Mouse (Mus musculus) pancreas, adult 10 weeks (tissue): ENCODE results near the gene Pcbp2. TPM values are rescaled to one million over a fixed set of nuclear protein-coding genes. Genes with fewer than 3 reads are reported as not detected.

ENCODE experiments used
- polyA plus RNA-seq: library from polyadenylated mRNA; stranded (reverse); fragments of 350-450 nt; fragmentation: Illumina TruSeq; extraction: RNeasy Lipid Tissue Mini Kit (QIAGEN cat#74804); gene quantifications from one replicate; pipeline ENCODE4 v1.2.3, GENCODE M21; 2015; ENCODE audit warnings: low read depth, low replicate concordance; ENCODE audit not compliant: insufficient read depth

Gene Pcbp2
- polyA plus RNA-seq, result 149 TPM

DNA sequence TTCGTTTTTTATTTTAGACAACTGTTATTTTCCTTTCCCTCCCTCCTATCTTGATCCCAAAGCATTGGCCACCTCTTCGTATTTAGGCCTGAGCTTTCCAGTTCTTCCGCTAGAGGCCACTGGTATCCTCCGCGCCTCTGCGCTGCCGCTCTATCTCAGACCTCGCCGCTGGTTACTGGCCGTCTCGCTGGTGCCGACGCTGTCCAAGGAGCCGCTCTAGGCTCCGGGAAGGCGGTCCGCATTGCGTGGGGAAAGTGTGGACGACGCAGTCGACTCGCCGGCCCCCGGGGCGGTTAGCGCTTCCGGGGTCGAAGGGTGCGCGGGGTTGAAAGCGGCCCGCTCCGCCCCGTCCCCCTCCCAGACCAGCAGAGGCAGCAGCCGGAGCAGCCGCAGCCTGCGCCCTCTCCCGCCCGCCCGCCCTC lies at the start of gene Pcbp2:
Gene Pcbp2, plus strand, starts transcription at position 357 of the 422 bp plus-strand sequence.

DNA sequence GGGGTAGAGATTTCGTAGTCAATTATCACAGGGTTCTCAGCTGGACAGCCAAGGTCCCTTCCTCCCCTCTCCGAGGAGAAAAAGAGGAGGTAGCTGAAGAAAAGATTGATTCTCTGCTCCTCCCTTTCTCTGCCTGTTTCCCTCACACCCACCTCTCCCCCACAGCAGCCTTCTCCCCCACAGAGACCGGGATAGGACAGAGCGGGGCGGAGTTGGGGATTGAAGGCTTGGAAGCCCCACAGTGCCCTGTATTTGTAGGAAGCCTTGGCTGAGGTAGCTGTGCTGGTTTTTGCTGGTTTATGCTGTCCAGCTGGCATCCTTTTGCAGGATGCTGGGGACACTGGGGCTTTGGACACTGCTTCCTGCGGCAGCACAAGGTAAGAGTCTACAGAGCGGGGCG lies 25.2 kb upstream of the Pcbp2 start, which contains the start of gene Amhr2:
Gene Amhr2, plus strand, starts transcription at position 222 of the 400 bp plus-strand sequence.

DNA sequence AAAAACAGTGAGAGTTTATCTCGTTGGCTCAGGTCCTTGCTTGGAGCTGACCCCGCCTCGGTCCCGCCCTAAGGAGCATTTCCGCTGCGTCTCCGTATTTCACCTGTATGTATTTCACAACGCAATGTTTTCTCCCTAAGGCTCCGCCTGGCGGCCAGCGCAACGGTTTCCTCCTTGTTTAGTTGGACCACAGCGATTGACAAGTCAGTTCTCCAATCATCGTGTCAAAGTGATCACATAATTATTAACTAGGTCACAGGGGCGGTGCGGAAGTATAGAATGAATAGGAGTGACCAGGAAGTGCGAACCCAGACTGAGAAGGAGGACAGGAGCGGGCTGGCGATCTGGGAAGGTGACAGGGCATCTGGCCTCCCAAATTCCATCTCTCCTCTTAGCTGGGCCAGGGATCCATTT lies 11.4 kb upstream of the Pcbp2 start, which contains the start of gene Prr13:
Gene Prr13, plus strand, starts transcription at position 125 of the 414 bp plus-strand sequence.

DNA sequence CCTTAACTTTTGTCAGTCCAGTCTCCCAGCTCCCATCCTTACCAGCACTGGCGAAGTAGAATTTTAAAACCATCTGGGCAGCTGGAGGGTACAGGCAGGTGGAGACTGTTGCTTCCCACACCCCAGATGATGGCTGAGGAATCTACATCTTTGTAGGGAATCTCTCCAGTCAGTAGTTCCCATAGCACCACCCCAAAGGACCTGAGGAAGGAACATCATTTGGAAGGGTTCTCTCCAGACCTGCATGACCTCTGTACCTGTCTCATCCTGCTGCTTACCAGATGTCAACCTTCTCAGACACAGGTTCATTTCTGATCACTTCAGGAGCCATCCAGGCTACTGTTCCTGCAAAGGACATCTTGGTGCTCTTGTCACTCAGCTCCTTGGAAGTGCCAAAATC lies 33.1 kb downstream of the Pcbp2 start, which contains the start of gene Gm10337:
Gene Gm10337, plus strand, starts transcription at position 276 of the 400 bp plus-strand sequence.

DNA sequence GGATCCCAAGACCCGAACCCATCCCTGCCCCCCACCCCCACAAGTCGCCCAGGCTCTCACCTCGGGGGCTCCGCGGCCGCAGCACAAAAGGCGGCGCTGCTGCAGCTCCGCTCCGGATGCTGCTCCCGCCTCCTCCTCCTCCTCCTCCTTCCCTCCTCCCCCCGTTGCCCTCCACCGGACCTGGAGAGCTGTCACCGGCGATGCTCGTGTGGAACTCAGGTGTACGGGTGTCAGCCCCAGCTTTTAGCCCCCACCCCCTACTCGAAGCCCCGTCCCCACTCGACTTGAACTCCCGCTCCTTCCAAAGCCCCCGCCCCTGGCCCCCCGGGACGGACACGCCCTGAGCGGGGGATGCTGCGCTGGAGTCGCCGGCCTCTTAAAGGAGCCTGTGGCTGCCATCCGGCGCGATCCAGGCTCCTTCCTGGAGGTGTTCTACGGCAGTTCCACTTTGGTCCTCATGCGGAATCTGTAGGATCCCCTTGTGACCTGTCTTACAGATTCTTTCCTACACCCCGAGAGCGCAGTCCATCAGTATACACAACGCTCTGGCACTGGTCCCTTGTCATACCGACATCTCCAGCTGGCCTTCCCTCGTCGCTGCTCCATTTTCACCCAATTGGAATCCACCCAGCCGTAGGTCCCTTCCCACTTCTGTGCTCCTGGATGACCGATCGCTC lies 46.5 kb downstream of the Pcbp2 start, which contains the start of gene Map3k12:
Gene Map3k12, minus strand, starts transcription at position 337 of the 677 bp plus-strand sequence.

DNA sequence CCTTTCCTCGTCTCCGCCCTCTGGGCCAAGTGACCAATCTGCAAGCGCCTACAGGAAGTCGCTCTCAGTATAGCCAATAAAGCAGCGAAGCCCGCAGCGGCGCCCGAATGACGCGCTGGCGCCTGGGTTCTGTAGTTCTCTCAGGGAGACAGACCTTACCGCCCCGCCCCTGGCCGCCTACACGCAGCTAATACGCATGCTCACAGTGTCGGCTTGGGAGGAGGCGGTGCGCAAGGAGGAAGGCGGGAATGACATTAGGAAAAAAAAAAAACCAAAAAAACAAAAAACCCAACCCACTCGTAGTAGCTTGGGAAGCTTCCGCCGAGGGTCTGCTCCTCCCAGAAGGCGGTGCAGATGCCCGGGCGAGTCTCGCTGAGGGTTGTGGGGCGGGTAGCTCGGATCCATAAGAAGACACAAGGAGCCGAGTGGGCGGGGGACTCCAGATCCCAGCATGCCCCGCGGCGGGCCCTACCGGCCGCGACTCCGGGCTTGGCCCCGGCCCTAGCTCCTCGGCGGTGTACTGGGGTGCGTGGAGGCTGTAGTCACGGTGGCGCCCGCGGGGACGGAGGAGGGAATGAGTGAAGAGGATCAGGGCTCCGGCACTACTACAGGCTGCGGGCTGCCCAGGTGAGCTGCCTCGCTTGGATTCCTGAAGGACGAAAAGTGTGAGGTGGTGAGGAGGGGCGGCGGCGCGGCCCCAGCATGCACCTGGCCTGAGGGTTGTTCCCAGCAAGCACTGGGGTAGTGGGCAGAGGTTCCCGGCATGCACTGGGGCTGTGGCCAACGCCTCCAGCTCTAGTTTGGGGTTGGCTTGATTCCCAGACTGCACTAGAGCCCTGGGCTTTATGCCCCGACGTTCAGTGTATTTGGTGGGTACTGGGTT lies 47.9 kb downstream of the Pcbp2 start, which contains the start of gene Tarbp2:
Gene Tarbp2, plus strand, starts transcription at position 217 of the 883 bp plus-strand sequence.

DNA sequence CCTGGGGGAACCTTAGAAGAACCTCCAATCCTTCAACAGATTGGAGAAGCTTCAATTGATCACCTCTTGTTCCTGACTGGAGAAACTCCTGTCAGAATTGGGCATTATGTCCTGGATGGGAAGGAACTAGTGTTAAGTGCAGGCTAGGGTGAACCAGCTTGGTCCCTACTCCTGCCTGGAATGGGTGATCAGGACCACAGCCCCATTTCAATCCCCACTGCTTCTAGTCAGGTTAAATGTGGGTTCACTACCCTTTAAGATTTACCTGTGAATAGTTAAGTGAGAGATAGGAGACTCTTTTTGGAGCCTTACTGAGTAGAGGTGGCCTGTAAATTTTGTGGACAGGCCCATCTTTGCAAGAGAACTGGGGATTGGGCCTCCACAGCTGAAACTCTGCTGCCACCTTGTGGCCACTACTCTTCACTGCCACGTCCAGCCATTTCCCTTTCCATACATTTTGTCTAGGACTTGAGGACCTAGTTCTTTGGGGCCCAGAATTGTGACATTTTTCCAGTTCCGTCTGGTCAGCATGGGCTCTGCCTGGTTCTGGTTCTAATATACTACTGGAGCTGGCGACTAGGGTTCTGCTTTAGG lies 54.6 kb downstream of the Pcbp2 start, which contains the start of gene Npff:
Gene Npff, minus strand, starts transcription at position 51 of the 594 bp plus-strand sequence.

Other genes with a start within 250 kb of the Pcbp2 start
- 2.8 TPM for gene Itgb7, start 238.6 kb upstream of the Pcbp2 start, polyA plus RNA-seq
- 13.8 TPM for gene Rarg, start 213.0 kb upstream of the Pcbp2 start, polyA plus RNA-seq
- gene Gm9918, start 200.0 kb upstream of the Pcbp2 start, polyA plus RNA-seq, result not detected
- gene Mfsd5, start 191.1 kb upstream of the Pcbp2 start, polyA plus RNA-seq, result 8.9 TPM
- gene Espl1, start 174.3 kb upstream of the Pcbp2 start, polyA plus RNA-seq, result 1.5 TPM
- gene Pfdn5, start 144.4 kb upstream of the Pcbp2 start, polyA plus RNA-seq, result 82.8 TPM
- 24.2 TPM for gene Myg1, start 138.8 kb upstream of the Pcbp2 start, polyA plus RNA-seq
- gene Aaas, start 119.8 kb upstream of the Pcbp2 start, polyA plus RNA-seq, result 18.0 TPM
- 0.26 TPM for gene Sp7, start 103.4 kb upstream of the Pcbp2 start, polyA plus RNA-seq
- gene Sp1, start 64.4 kb upstream of the Pcbp2 start, polyA plus RNA-seq, result 6.9 TPM
- 1.3 TPM for gene Amhr2, start 25.2 kb upstream of the Pcbp2 start, polyA plus RNA-seq
- gene Prr13, start 11.5 kb upstream of the Pcbp2 start, polyA plus RNA-seq, result 31.0 TPM
- gene Gm10337, start 33.2 kb downstream of the Pcbp2 start, polyA plus RNA-seq, result not detected
- gene Map3k12, start 46.5 kb downstream of the Pcbp2 start, polyA plus RNA-seq, result 5.1 TPM
- gene Tarbp2, start 47.7 kb downstream of the Pcbp2 start, polyA plus RNA-seq, result 11.7 TPM
- 7.2 TPM for gene Npff, start 54.4 kb downstream of the Pcbp2 start, polyA plus RNA-seq
- gene Gm28047, start 154.5 kb downstream of the Pcbp2 start, polyA plus RNA-seq, result not detected
- 26.4 TPM for gene Atf7, start 154.9 kb downstream of the Pcbp2 start, polyA plus RNA-seq
- gene Atp5g2, start 201.8 kb downstream of the Pcbp2 start, polyA plus RNA-seq, result 69.4 TPM